Mouse (Mus musculus): ENCODE results near the gene Ndufa5. TPM values are rescaled to one million over a fixed set of nuclear protein-coding genes. Genes with fewer than 3 reads are reported as not detected.

Ndufa5 gene
- polyA plus RNA-seq, 1 experiment from 2014 or later, result 337 TPM

DNA sequence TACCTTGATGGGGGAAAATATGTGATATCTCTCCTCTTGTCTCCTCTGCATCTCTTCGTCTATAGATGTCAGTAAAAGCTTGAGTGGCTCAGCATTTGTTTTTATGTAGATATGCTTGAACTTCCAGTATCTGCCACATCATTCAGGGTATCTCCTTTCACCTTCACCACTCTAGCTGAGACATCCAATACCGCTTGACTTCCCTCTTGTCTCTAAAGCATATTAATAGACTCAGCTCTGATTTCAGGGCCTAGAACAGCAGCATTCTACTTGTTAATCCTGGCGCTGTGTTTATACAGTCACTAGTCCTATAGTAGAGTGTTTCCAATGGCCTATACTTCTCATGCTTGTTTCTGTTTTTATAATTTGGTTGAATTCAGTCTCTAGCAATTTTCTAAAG lies 5.0 kb upstream of the Ndufa5 start:
- Histone ChIP-seq H3K4me2 (replicated peaks; ENCODE audit: low read depth, low read length) (no peak overlapping the region), H3K9me3 (ENCODE audit: control insufficient read depth, low read length) (no peaks in the 10 kb centered on the region), H3K36me3 (ENCODE audit: control insufficient read depth, insufficient read depth, low read length) (no peaks in the 10 kb centered on the region), H3K27ac (ENCODE audit: low read depth, low read length) (no peak overlapping the region), H3K27me3 (ENCODE audit: control insufficient read depth, insufficient read depth, low read length) (no peaks in the 10 kb centered on the region), H3K9ac (ENCODE audit: low read depth, low read length) (no peak overlapping the region), H3K4me1 (ENCODE audit: control insufficient read depth, insufficient read depth, low read length) (0 out of 2 replicates have a peak, but pooled peaks cover 4% of the 10 kb centered on the region), H3K4me3 (ENCODE audit: low read length) (no peak overlapping the region)
- ATAC-seq (ENCODE audit: low FRiP score, low TSS enrichment), result no peak
- 59% methylated on average over 3 of the region's 3 CpGs for WGBS

DNA sequence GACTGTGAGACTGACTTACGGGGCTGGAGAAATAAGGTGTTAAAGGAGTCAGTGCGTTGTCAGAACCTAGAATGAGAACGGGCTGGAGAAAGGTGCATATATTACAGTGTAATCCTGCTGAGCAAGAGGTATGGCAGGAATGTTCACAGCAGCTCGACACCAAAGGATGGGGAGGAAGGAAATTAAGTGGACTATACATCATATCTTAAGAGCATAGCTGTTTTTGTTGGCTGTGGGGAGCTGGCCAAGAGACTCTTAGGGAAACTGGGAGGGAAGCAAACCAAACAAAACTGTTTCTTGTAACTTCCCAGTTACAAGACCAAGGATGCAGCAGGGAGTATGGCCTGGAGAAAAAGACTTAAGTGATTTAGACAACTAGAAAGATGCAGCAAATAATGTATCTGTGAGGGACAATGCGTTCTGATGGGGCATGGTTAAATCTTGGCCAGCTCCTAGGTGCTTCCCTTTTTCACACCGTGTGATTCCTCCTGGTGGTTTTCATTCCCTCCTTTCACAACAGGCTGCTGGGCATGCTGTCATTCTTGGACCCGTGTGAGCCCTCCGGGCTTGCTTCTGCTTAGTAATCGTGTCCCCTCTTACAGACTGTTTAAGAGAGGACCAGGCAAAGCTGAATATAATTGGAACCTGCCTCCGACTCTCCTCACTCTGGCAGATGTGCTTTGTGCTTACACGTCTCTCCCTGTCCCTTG lies 3.1 kb upstream of the Ndufa5 start:
- Histone ChIP-seq H3K27me3 (ENCODE audit: control insufficient read depth, insufficient read depth, low read length) (no peaks in the 10 kb centered on the region), H3K4me1 (ENCODE audit: control insufficient read depth, insufficient read depth, low read length) (peaks cover 12% of the 10 kb centered on the region), H3K9ac (ENCODE audit: low read depth, low read length) (no peak overlapping the region), H3K9me3 (ENCODE audit: control insufficient read depth, low read length) (no peaks in the 10 kb centered on the region), H3K4me3 (ENCODE audit: low read length) (peak overlapping the region; percentile 20; the same call in 1 of the 2 replicates), H3K36me3 (ENCODE audit: control insufficient read depth, insufficient read depth, low read length) (peaks cover under 1% of the 10 kb centered on the region; the same call in 1 of the 2 replicates), H3K4me2 (replicated peaks; ENCODE audit: low read depth, low read length) (peak overlapping the region; percentile 37), H3K27ac (ENCODE audit: low read depth, low read length) (peak overlapping the region; percentile 39; the same call in 1 of the 2 replicates)
- WGBS, result 45% methylated on average over 11 of the region's 11 CpGs
- no peak for ATAC-seq (ENCODE audit: low FRiP score, low TSS enrichment)

DNA sequence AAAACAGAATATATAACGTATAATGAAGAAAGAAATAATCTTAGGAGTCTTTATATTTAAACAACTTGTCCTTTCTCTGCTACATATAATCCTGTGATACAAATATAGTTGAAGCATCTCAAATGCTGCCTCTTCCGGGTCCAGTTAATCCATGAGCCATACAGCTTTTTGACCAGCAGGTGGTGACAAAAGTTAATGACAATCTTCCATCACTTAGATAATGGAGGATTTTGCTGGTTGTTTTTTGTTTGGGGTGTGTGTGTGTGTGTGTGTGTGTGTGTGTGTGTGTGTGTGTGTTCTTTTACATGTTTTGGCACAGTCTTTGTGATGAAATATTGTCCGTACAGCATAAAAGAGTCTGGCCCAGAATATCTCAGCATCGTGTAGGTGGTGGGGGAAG lies 2.4 kb upstream of the Ndufa5 start:
- 0 out of 2 replicates have a peak, but pooled peaks have one; percentile 14 for ATAC-seq (ENCODE audit: low FRiP score, low TSS enrichment)
- Histone ChIP-seq H3K4me3 (ENCODE audit: low read length) (peak overlapping the region; percentile 20; the same call in 1 of the 2 replicates), H3K27ac (ENCODE audit: low read depth, low read length) (no peak overlapping the region), H3K9me3 (ENCODE audit: control insufficient read depth, low read length) (no peaks in the 10 kb centered on the region), H3K4me2 (replicated peaks; ENCODE audit: low read depth, low read length) (peak overlapping the region; percentile 37), H3K9ac (ENCODE audit: low read depth, low read length) (no peak overlapping the region), H3K36me3 (ENCODE audit: control insufficient read depth, insufficient read depth, low read length) (peaks cover 4% of the 10 kb centered on the region; the same call in 1 of the 2 replicates), H3K27me3 (ENCODE audit: control insufficient read depth, insufficient read depth, low read length) (no peaks in the 10 kb centered on the region), H3K4me1 (ENCODE audit: control insufficient read depth, insufficient read depth, low read length) (peaks cover 12% of the 10 kb centered on the region)
- WGBS, result 26% methylated on average over 4 of the region's 4 CpGs

DNA sequence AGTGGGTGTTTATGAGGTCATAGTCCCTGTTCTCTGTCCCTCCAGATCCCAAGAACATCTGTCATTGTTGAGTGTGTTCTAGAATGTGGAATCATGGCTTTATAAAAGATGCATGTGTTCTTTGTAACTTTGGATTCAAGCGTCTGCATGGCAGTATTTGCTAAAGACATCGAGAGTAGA lies 141 bp upstream of the Ndufa5 start, which contains the start of gene Asb15:
Gene Asb15 (plus strand): TSS at position 81 of the 180 bp plus-strand sequence.
- peaks cover 14% of the 10 kb centered on the region; the same call in 1 of the 2 replicates for H3K36me3 ChIP-seq (ENCODE audit: control insufficient read depth, insufficient read depth, low read length)
- no peaks in the 10 kb centered on the region for H3K9me3 ChIP-seq (ENCODE audit: control insufficient read depth, low read length)
- H3K27me3 ChIP-seq (ENCODE audit: control insufficient read depth, insufficient read depth, low read length), result no peaks in the 10 kb centered on the region
- peak within 1 kb of the TSS; percentile 54 for H3K9ac ChIP-seq (ENCODE audit: low read depth, low read length)
- H3K4me3 ChIP-seq (ENCODE audit: low read length), result peak within 1 kb of the TSS; percentile 55
- H3K4me1 ChIP-seq (ENCODE audit: control insufficient read depth, insufficient read depth, low read length), result peaks cover 12% of the 10 kb centered on the region
- peak within 1 kb of the TSS; percentile 40 for H3K4me2 ChIP-seq (replicated peaks; ENCODE audit: low read depth, low read length)
- WGBS, result 43% methylated on average over 2 of the region's 2 CpGs
- ATAC-seq (ENCODE audit: low FRiP score, low TSS enrichment), result no peak
- peak within 1 kb of the TSS; percentile 62 for H3K27ac ChIP-seq (ENCODE audit: low read depth, low read length)

DNA sequence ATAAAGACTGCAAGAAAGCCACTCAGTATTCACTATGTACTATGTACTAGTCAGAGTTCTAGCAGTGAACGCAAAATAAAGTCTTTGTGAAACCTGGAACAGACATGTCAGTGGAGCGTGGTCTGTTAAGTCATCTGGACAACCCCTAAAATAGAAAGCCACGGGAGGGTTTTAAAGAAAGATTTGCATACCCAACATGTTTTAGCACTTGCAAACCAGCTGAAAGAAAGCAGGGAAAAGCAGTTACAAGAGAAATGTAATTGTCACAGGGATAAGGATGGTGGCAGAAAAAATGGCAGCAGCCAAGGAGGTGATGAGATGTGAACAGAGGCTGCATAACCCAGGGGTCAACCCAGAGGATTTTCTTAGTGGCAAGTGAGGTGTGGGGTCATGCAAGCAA lies 2.1 kb downstream of the Ndufa5 start:
- peaks cover 8% of the 10 kb centered on the region for H3K4me1 ChIP-seq (ENCODE audit: control insufficient read depth, insufficient read depth, low read length)

DNA sequence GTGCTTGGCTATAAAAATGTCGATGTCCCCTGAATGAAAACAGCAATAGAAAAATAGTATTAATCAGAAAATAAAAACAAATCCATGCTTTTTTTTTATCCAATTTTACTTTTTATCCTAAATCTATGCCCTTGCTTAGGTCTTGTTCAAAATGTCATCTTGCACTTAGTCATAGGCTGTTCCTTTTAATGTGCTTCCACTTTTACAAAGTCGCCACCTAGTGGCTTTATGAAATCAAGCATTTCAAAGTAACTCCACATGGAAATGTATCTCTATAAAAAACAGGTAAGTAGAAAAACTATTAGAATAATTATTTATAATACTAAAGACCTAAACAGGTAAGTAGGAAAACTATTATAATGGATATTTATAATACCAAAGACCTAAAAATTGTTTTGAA lies 11.6 kb downstream of the Ndufa5 start:
- 44% methylated on average over 2 of the region's 2 CpGs for WGBS
- Histone ChIP-seq H3K36me3 (ENCODE audit: control insufficient read depth, insufficient read depth, low read length) (peaks cover 27% of the 10 kb centered on the region), H3K4me3 (ENCODE audit: low read length) (no peak overlapping the region), H3K4me2 (replicated peaks; ENCODE audit: low read depth, low read length) (no peak overlapping the region), H3K27me3 (ENCODE audit: control insufficient read depth, insufficient read depth, low read length) (no peaks in the 10 kb centered on the region), H3K9ac (ENCODE audit: low read depth, low read length) (no peak overlapping the region), H3K4me1 (ENCODE audit: control insufficient read depth, insufficient read depth, low read length) (no peaks in the 10 kb centered on the region), H3K9me3 (ENCODE audit: control insufficient read depth, low read length) (no peaks in the 10 kb centered on the region), H3K27ac (ENCODE audit: low read depth, low read length) (no peak overlapping the region)
- peak; percentile 61; the same call in 1 of the 2 replicates for ATAC-seq (ENCODE audit: low FRiP score, low TSS enrichment)

More for the DNA sequence above, 2.1 kb downstream of the Ndufa5 start:
- no peak for ATAC-seq (ENCODE audit: low FRiP score, low TSS enrichment)
- Histone ChIP-seq H3K36me3 (ENCODE audit: control insufficient read depth, insufficient read depth, low read length) (peaks cover 33% of the 10 kb centered on the region; the same call in 1 of the 2 replicates), H3K4me3 (ENCODE audit: low read length) (no peak overlapping the region), H3K9me3 (ENCODE audit: control insufficient read depth, low read length) (no peaks in the 10 kb centered on the region), H3K9ac (ENCODE audit: low read depth, low read length) (no peak overlapping the region), H3K4me2 (replicated peaks; ENCODE audit: low read depth, low read length) (no peak overlapping the region; the same call in 1 of the 2 replicates), H3K27me3 (ENCODE audit: control insufficient read depth, insufficient read depth, low read length) (no peaks in the 10 kb centered on the region), H3K27ac (ENCODE audit: low read depth, low read length) (no peak overlapping the region)
- 86% methylated on average over 3 of the region's 3 CpGs for WGBS

DNA sequence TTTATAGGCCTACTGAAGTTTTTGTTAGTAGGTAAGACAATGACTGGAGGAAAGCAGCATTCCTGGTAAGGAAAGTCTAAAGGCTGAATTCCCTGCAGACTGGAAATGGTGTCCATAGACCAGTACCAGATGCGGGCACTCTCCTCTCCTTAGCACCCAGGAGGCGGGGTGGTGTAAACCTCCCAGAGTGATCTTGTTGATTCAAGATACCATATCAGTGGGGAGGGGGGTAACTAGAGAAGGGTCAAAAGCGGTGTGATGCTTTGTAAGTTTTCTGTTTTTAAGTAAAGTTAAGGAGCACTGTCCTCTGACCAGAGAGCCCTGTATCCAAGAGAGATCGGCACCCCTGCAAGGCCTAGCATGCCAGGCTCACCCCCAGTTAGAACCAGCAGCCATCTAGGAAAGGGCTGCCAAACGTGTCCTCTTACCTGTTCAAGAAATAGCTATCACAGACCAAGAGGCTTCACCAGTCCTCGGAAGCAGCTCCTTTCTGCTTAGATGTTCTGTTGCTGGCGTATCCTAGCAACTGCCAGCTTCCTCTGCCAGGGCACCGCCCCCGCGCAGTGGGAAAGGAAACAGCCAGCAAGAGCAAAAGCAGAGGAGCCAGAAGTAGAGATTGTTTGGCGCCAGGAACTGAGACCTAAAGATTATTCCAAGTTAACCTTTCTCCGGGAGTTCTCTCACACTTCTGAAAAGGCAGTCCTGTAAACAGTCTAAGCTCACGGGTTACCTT lies 13.1 kb downstream of the Ndufa5 start, which contains the start of gene Iqub:
Gene Iqub (minus strand): TSS at position 516 of the 733 bp plus-strand sequence.
- H3K36me3 ChIP-seq (ENCODE audit: control insufficient read depth, insufficient read depth, low read length), result peaks cover 19% of the 10 kb centered on the region
- H3K4me1 ChIP-seq (ENCODE audit: control insufficient read depth, insufficient read depth, low read length), result no peaks in the 10 kb centered on the region
- ATAC-seq (ENCODE audit: low FRiP score, low TSS enrichment), result peak; percentile 85
- H3K9ac ChIP-seq (ENCODE audit: low read depth, low read length), result no peak within 1 kb of the TSS
- H3K9me3 ChIP-seq (ENCODE audit: control insufficient read depth, low read length), result no peaks in the 10 kb centered on the region
- no peak within 1 kb of the TSS for H3K27ac ChIP-seq (ENCODE audit: low read depth, low read length)
- H3K4me2 ChIP-seq (replicated peaks; ENCODE audit: low read depth, low read length), result peak within 1 kb of the TSS; percentile 6; the same call in 1 of the 2 replicates
- no peak within 1 kb of the TSS for H3K4me3 ChIP-seq (ENCODE audit: low read length)
- WGBS, result 22% methylated on average over 13 of the region's 13 CpGs
- H3K27me3 ChIP-seq (ENCODE audit: control insufficient read depth, insufficient read depth, low read length), result no peaks in the 10 kb centered on the region

DNA sequence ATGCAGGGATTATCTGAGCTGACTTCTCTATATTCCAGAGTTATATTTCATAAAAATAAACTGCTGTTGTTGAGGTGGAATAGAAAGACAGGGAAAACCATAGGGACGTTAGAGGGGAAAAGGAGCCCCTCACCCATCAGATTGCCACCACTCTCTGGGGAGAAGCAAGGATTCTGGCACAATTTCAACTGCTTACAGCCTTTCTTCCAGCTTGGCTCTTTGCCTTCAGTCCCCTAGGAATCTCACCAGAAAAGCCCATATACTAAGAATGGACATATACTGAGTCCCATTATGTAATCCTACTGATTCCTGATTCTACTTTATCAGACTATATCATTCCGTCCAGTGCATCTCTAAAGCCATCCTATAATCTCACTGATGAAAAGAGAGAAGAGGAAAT lies 23.7 kb downstream of the Ndufa5 start:
- no peaks in the 10 kb centered on the region for H3K27me3 ChIP-seq (ENCODE audit: control insufficient read depth, insufficient read depth, low read length)
- no peaks in the 10 kb centered on the region for H3K4me1 ChIP-seq (ENCODE audit: control insufficient read depth, insufficient read depth, low read length)
- H3K36me3 ChIP-seq (ENCODE audit: control insufficient read depth, insufficient read depth, low read length), result no peaks in the 10 kb centered on the region
- H3K9ac ChIP-seq (ENCODE audit: low read depth, low read length), result no peak overlapping the region
- no peak overlapping the region for H3K4me3 ChIP-seq (ENCODE audit: low read length)
- WGBS, result 78% methylated on average over 2 of the region's 2 CpGs
- H3K4me2 ChIP-seq (replicated peaks; ENCODE audit: low read depth, low read length), result no peak overlapping the region
- H3K27ac ChIP-seq (ENCODE audit: low read depth, low read length), result no peak overlapping the region
- H3K9me3 ChIP-seq (ENCODE audit: control insufficient read depth, low read length), result no peaks in the 10 kb centered on the region
- ATAC-seq (ENCODE audit: low FRiP score, low TSS enrichment), result no peak

DNA sequence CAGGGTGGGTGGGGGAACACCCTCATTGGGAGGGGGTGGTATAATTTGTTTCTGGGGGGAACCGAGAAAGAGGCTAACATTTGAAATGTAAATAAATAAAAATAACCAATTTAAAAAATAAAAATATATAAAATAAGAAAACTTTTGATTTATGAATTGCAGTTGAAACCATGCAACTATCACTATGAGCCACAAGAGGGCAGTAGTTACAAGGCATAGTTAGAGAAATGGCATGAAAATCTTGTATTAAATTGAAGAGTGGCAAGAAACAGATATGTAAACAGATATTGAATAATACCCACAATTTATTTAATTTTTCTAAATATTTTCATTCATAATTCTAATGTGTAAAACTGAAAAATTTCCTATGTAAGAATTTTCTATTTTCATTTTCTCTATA lies 37.5 kb downstream of the Ndufa5 start:
- Histone ChIP-seq H3K9ac (ENCODE audit: low read depth, low read length) (no peak overlapping the region), H3K27me3 (ENCODE audit: control insufficient read depth, insufficient read depth, low read length) (no peaks in the 10 kb centered on the region), H3K27ac (ENCODE audit: low read depth, low read length) (no peak overlapping the region), H3K36me3 (ENCODE audit: control insufficient read depth, insufficient read depth, low read length) (no peaks in the 10 kb centered on the region), H3K9me3 (ENCODE audit: control insufficient read depth, low read length) (no peaks in the 10 kb centered on the region), H3K4me1 (ENCODE audit: control insufficient read depth, insufficient read depth, low read length) (no peaks in the 10 kb centered on the region), H3K4me3 (ENCODE audit: low read length) (no peak overlapping the region), H3K4me2 (replicated peaks; ENCODE audit: low read depth, low read length) (no peak overlapping the region)
- ATAC-seq (ENCODE audit: low FRiP score, low TSS enrichment), result no peak
- WGBS, result 13% methylated on average over 1 of the region's 1 CpGs

All from kidney, embryonic 14.5 days (tissue).